Mouse (Mus musculus) heart, embryonic 14.5 days (tissue): ENCODE results near the gene 4921517D22Rik. TPM values are rescaled to one million over a fixed set of nuclear protein-coding genes. Genes with fewer than 3 reads are reported as not detected.

Experiments used
- ATAC-seq: fragments of 200-750 bp; cut with Nextera tagmentation; 2 replicates; pipeline ENCODE4 v1.8.0; 2017; ENCODE audit warnings: low read depth, moderate TSS enrichment; ENCODE audit not compliant: insufficient number of reproducible peaks, insufficient read depth, low FRiP score
- H3K27ac ChIP-seq, 2 experiments: fragments of 200-500 bp in 1 of 2; fragments of 300-500 bp in 1 of 2; sonication (generic) in 1 of 2; replicated peaks in 1 of 2; 2 replicates each; pipeline ENCODE4 v1.5.1; 2012 to 2014; ENCODE audit warnings: low read depth in 2 of 2, low read length in 2 of 2, control low read depth in 1 of 2, mild to moderate bottlenecking in 1 of 2, mixed read lengths in 1 of 2; ENCODE audit not compliant: control insufficient read depth in 1 of 2, insufficient read depth in 1 of 2
- H3K27me3 ChIP-seq: fragments of 300-500 bp; sonication (generic); 2 replicates; pipeline ENCODE4 v1.6.1; 2014; ENCODE audit warnings: mild to moderate bottlenecking, low read length, control low read depth; ENCODE audit not compliant: control insufficient read depth, insufficient read depth
- H3K36me3 ChIP-seq: fragments of 300-500 bp; sonication (generic); 2 replicates; pipeline ENCODE4 v1.6.1; 2014; ENCODE audit warnings: mild to moderate bottlenecking, control low read depth, low read length, mixed read lengths; ENCODE audit not compliant: control insufficient read depth, insufficient read depth
- H3K4me1 ChIP-seq, 2 experiments: fragments of 200-500 bp in 1 of 2; fragments of 300-500 bp in 1 of 2; sonication (generic) in 1 of 2; 2 replicates each; pipeline ENCODE4 v1.6.1; 2012 to 2014; ENCODE audit warnings: low read length in 2 of 2, control low read depth in 1 of 2, mixed read lengths in 1 of 2; ENCODE audit not compliant: control insufficient read depth in 2 of 2, insufficient read depth in 2 of 2
- H3K4me2 ChIP-seq: fragments of 300-500 bp; sonication (generic); 2 replicates; pipeline ENCODE4 v1.6.1; 2014; ENCODE audit warnings: mild to moderate bottlenecking, low read length
- H3K4me3 ChIP-seq, 2 experiments: fragments of 200-500 bp in 1 of 2; fragments of 300-500 bp in 1 of 2; sonication (generic) in 1 of 2; 2 replicates each; pipeline ENCODE4 v1.5.1; 2012 to 2014; ENCODE audit warnings: low read length in 2 of 2, mild to moderate bottlenecking in 2 of 2, control low read depth in 1 of 2, low read depth in 1 of 2, moderate library complexity in 1 of 2; ENCODE audit not compliant: control insufficient read depth in 1 of 2, insufficient read depth in 1 of 2
- H3K9ac ChIP-seq: fragments of 300-500 bp; sonication (generic); 2 replicates; pipeline ENCODE4 v1.6.1; 2014; ENCODE audit warnings: mild to moderate bottlenecking, low read length
- H3K9me3 ChIP-seq: fragments of 300-500 bp; sonication (generic); 2 replicates; pipeline ENCODE4 v1.6.1; 2016; ENCODE audit warnings: low read length, control low read depth; ENCODE audit not compliant: control insufficient read depth
- WGBS: fragments of 180-500 bp; shearing (Covaris S2); extraction: QIAGEN DNeasy Blood & Tissue Kit; methylation state at CpG from one replicate; pipeline ENCODE4 v1.1.7; 2014; 5-methylcytosine and 5-hydroxymethylcytosine counted together
- polyA plus RNA-seq: library from polyadenylated mRNA; unstranded; fragments of >200 nt; fragmentation: Nextera tagmentation; extraction: Ambion mirVana; gene quantifications from 2 replicates; pipeline ENCODE4 v1.2.1, GENCODE M21; 2014

Gene 4921517D22Rik
- polyA plus RNA-seq, 1 experiment from 2014 or later: not detected

GRCm38 (mm10) chr13:59690576-59690975 lies 3.3 kb downstream of the 4921517D22Rik start:
- 81% methylated on average over 7 of the region's 7 CpGs for WGBS
- H3K9ac ChIP-seq: no peak overlapping the region
- H3K27me3 ChIP-seq: no peaks in the 10 kb centered on the region
- H3K36me3 ChIP-seq: no peaks in the 10 kb centered on the region
- ATAC-seq: no peak
- no peak overlapping the region for H3K27ac ChIP-seq
- H3K4me3 ChIP-seq: no peak overlapping the region
- H3K4me2 ChIP-seq: no peak overlapping the region
- H3K9me3 ChIP-seq: no peaks in the 10 kb centered on the region
- peaks cover 2 to 15% of the 10 kb centered on the region in 2 experiments; a peak in 3 of 4 replicates for H3K4me1 ChIP-seq

GRCm38 (mm10) chr13:59689843-59690242 lies 4.1 kb downstream of the 4921517D22Rik start:
- WGBS: 90% methylated on average over 3 of the region's 3 CpGs
- ATAC-seq: no peak
- Histone ChIP-seq H3K36me3 (no peaks in the 10 kb centered on the region), H3K27me3 (no peaks in the 10 kb centered on the region), H3K9ac (no peak overlapping the region), H3K4me3 (no peak overlapping the region), H3K4me1 (peaks cover 2 to 15% of the 10 kb centered on the region in 2 experiments; a peak in 3 of 4 replicates), H3K27ac (no peak overlapping the region), H3K4me2 (no peak overlapping the region), H3K9me3 (no peaks in the 10 kb centered on the region)

- no peak overlapping the region for H3K4me3 ChIP-seq
- H3K4me2 ChIP-seq: no peak overlapping the region
- no peak for ATAC-seq
- H3K36me3 ChIP-seq: no peaks in the 10 kb centered on the region
- H3K27ac ChIP-seq: no peak overlapping the region
- H3K9ac ChIP-seq: no peak overlapping the region
- H3K4me1 ChIP-seq: peaks cover 2 to 15% of the 10 kb centered on the region in 2 experiments; a peak in 3 of 4 replicates
- H3K27me3 ChIP-seq: no peaks in the 10 kb centered on the region
- WGBS: 60% methylated on average over 9 of the region's 9 CpGs
- H3K9me3 ChIP-seq: no peaks in the 10 kb centered on the region
Measured at GRCm38 (mm10) chr13:59689313-59689712, 4.6 kb downstream of the 4921517D22Rik start.

GRCm38 (mm10) chr13:59688338-59688770 lies 5.6 kb downstream of the 4921517D22Rik start:
- H3K36me3 ChIP-seq: no peaks in the 10 kb centered on the region
- no peaks in the 10 kb centered on the region for H3K27me3 ChIP-seq
- WGBS: 13% methylated on average over 13 of the region's 13 CpGs
- H3K9ac ChIP-seq: peak overlapping the region; percentile 4; the same call in 1 of the 2 replicates
- peaks cover 2 to 15% of the 10 kb centered on the region in 2 experiments; a peak in 3 of 4 replicates for H3K4me1 ChIP-seq
- ATAC-seq: no peak
- peak overlapping the region; percentile 14 to 24 for H3K4me3 ChIP-seq
- no peaks in the 10 kb centered on the region for H3K9me3 ChIP-seq
- H3K4me2 ChIP-seq: peak overlapping the region; percentile 51
- peak overlapping the region; percentile 52 to 72 for H3K27ac ChIP-seq

- Histone ChIP-seq H3K9ac (no peak overlapping the region), H3K4me3 (no peak overlapping the region), H3K27me3 (no peaks in the 10 kb centered on the region), H3K4me2 (no peak overlapping the region), H3K27ac (no peak overlapping the region), H3K4me1 (peaks cover 6 to 19% of the 10 kb centered on the region in 2 experiments; a peak in 3 of 4 replicates), H3K36me3 (no peaks in the 10 kb centered on the region), H3K9me3 (no peaks in the 10 kb centered on the region)
- ATAC-seq: no peak
- 82% methylated on average over 3 of the region's 3 CpGs for WGBS
Measured at GRCm38 (mm10) chr13:59685236-59685635, 8.7 kb downstream of the 4921517D22Rik start.

- H3K27me3 ChIP-seq: no peaks in the 10 kb centered on the region
- H3K4me2 ChIP-seq: no peak overlapping the region
- 13% methylated on average over 7 of the region's 7 CpGs for WGBS
- H3K9me3 ChIP-seq: no peaks in the 10 kb centered on the region
- H3K27ac ChIP-seq: no peak overlapping the region
- peaks cover 4% of the 10 kb centered on the region in 2 experiments; a peak in 1 of 4 replicates for H3K4me1 ChIP-seq
- H3K9ac ChIP-seq: no peak overlapping the region
- no peaks in the 10 kb centered on the region for H3K36me3 ChIP-seq
- H3K4me3 ChIP-seq: no peak overlapping the region
- ATAC-seq: no peak
Measured at GRCm38 (mm10) chr13:59682629-59683028, 11.3 kb downstream of the 4921517D22Rik start.

GRCm38 (mm10) chr13:59679908-59680307 lies 14.0 kb downstream of the 4921517D22Rik start:
- Histone ChIP-seq H3K4me1 (peaks cover 4% of the 10 kb centered on the region in 2 experiments; a peak in 1 of 4 replicates), H3K4me2 (no peak overlapping the region), H3K27ac (no peak overlapping the region), H3K36me3 (no peaks in the 10 kb centered on the region), H3K4me3 (no peak overlapping the region), H3K27me3 (no peaks in the 10 kb centered on the region), H3K9ac (no peak overlapping the region), H3K9me3 (no peaks in the 10 kb centered on the region)
- 54% methylated on average over 4 of the region's 4 CpGs for WGBS
- ATAC-seq: no peak

GRCm38 (mm10) chr13:59679306-59679705 lies 14.6 kb downstream of the 4921517D22Rik start:
- Histone ChIP-seq H3K9me3 (no peaks in the 10 kb centered on the region), H3K4me1 (peaks cover 4 to 9% of the 10 kb centered on the region in 2 experiments; a peak in 2 of 4 replicates), H3K9ac (no peak overlapping the region), H3K4me3 (no peak overlapping the region), H3K36me3 (no peaks in the 10 kb centered on the region), H3K4me2 (no peak overlapping the region), H3K27me3 (no peaks in the 10 kb centered on the region), H3K27ac (no peak overlapping the region)
- no peak for ATAC-seq
- WGBS: 43% methylated on average over 4 of the region's 4 CpGs
